Mouse (Mus musculus) small intestine, adult 2 months (tissue): ENCODE data around the gene Ostf1.

ENCODE experiments used
- CTCF ChIP-seq: fragments of 200-500 bp; IDR thresholded peaks from 2 replicates; pipeline ENCODE4 v1.5.1; 2012; ENCODE audit warnings: low read depth, mild to moderate bottlenecking, control low read depth, inconsistent platforms, low read length, moderate library complexity, mixed read lengths; ENCODE audit not compliant: insufficient replicate concordance, insufficient read length; ENCODE audit errors: extremely low read depth
- POLR2A ChIP-seq: fragments of 200-500 bp; IDR thresholded peaks from 2 replicates; pipeline ENCODE4 v1.6.1; 2012; ENCODE audit warnings: low read depth, mild to moderate bottlenecking, control low read depth, inconsistent platforms, low read length, moderate library complexity

DNA sequence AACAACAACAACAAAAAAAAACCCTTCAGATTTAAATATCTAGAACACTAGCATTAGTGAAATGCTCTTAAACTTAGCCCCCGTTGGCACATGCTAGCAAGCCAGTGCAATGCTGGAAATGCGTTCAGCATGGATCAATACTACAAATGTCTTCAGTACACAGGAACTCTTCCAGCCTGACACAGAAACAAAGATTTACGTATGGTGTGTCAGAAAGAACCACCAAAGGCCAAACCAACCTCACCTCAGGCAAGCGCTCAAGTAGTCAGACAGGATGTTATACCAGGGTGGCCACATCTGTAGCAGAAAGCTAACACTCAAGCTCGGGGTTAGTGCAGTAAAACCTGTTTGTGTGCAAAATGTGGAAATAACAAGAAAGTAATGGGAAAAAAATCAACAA is 12.6 kb downstream of the Ostf1 start:
- TF ChIP-seq CTCF = no peak
- no peak for TF ChIP-seq POLR2A
